Mouse (Mus musculus) midbrain, embryonic 10.5 days (tissue): Measurements from ENCODE around the gene Usp15. TPM values are rescaled to one million over a fixed set of nuclear protein-coding genes. Genes with fewer than 3 reads are reported as not detected.

Experiments used
- DNase-seq: peaks from one replicate; pipeline ENCODE4 v3.0.0-alpha.2; 2017; ENCODE audit warnings: low spot score
- H3K27ac ChIP-seq: fragments of 300-500 bp; sonication (generic); replicated peaks from 2 replicates; pipeline ENCODE4 v1.5.1; 2016; ENCODE audit warnings: mild to moderate bottlenecking
- H3K27me3 ChIP-seq: fragments of 300-500 bp; sonication (generic); 2 replicates; pipeline ENCODE4 v1.6.1; 2016; ENCODE audit warnings: low read depth, mild to moderate bottlenecking; ENCODE audit not compliant: poor library complexity, severe bottlenecking
- H3K36me3 ChIP-seq: fragments of 300-500 bp; sonication (generic); 2 replicates; pipeline ENCODE4 v1.6.1; 2016; ENCODE audit warnings: mild to moderate bottlenecking, moderate library complexity
- H3K4me1 ChIP-seq: fragments of 300-500 bp; sonication (generic); 2 replicates; pipeline ENCODE4 v1.6.1; 2016
- H3K4me3 ChIP-seq: fragments of 300-500 bp; sonication (generic); 2 replicates; pipeline ENCODE4 v1.5.1; 2016; ENCODE audit warnings: mild to moderate bottlenecking, moderate library complexity
- H3K9me3 ChIP-seq: fragments of 300-500 bp; sonication (generic); replicated peaks from 2 replicates; pipeline ENCODE4 v1.6.1; 2016; ENCODE audit warnings: mild to moderate bottlenecking
- WGBS: fragments of 180-500 bp; shearing (Covaris S2); methylation state at CpG from one replicate; pipeline ENCODE4 v1.1.7; 2016; 5-methylcytosine and 5-hydroxymethylcytosine counted together
- polyA plus RNA-seq: library from polyadenylated mRNA; unstranded; fragments of >200 nt; fragmentation: Nextera tagmentation; extraction: Ambion mirVana; gene quantifications from 2 replicates; pipeline ENCODE4 v1.2.1, GENCODE M21; 2016

The Usp15 gene
- polyA plus RNA-seq, 1 experiment from 2014 or later = 73.2 TPM

DNA sequence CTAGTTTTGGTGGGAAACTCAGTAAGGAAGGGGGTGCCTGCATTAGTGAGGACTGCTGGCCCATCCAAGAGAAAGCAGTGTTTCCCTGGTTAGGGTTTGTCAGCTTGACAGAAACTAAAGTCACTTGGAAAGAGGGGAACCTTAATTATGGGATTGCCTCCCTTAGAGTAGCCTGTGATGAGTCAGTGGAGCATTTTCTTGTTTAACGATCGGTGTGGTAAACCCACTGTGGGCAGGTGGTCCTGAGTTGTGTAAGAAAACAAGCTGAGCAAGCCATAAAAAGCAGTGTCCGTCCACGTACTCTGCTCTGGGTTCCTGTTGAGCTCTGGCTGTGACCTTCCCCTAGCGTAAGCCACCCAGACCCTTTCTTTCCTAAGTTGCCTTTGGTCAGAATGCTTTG, 1.4 kb upstream of the Usp15 start:
- H3K36me3 ChIP-seq = no peaks in the 10 kb centered on the region
- peaks cover 26% of the 10 kb centered on the region for H3K4me1 ChIP-seq
- no peak for DNase-seq
- 85% methylated on average over 5 of the region's 5 CpGs for WGBS
- H3K27me3 ChIP-seq = no peaks in the 10 kb centered on the region
- H3K27ac ChIP-seq = no peak overlapping the region
- no peak overlapping the region for H3K4me3 ChIP-seq
- H3K9me3 ChIP-seq = no peaks in the 10 kb centered on the region

DNA sequence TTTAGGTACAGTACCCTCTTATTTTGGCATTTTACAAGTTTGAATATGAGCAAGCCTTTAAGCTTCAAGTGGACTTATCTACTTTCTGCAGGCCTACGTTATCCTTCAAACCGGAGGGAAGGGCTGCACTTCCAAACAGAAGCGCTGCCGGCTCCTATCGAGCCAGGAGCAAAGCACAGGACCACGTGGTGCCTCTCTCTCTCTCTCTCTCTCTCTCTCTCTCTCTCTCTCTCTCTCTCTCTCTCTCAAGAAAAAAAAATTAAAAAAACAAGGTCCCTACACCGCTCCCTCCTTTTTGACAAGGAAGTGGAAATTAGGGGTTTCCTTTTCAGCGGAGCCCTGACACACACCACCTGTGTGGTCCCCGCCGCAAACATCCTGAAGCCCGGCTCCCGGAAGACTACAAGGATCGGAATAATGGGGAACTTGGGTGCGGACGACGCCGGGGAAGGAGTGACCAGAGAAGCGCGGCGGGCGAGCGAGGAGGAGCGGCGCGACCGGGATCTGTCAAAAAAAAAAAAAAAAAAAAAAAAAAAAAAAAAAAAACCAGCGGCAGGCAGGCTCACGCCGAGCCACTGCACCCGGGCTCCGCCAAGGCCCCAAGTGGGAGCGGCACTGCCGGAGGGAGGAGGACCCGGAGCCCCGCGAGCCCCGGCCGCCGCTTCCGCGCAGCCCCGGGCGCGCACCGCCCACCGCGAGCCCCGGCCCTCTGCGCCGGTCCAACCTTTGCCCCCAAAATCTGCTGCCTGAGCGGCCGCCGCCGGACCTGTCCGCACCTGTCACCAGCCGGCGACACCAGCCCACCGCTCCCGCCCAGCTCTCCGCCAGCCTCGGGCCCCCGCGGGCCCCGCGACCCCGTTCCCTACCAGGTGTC, 597 bp downstream of the Usp15 start:
- under 1% methylated on average over 61 of the region's 66 CpGs for WGBS
- H3K27ac ChIP-seq = peak overlapping the region; percentile 95
- H3K9me3 ChIP-seq = no peaks in the 10 kb centered on the region
- H3K4me3 ChIP-seq = peak overlapping the region; percentile 98
- peak; percentile 56 for DNase-seq
- no peaks in the 10 kb centered on the region for H3K36me3 ChIP-seq
- H3K4me1 ChIP-seq = peaks cover 26% of the 10 kb centered on the region
- no peaks in the 10 kb centered on the region for H3K27me3 ChIP-seq

DNA sequence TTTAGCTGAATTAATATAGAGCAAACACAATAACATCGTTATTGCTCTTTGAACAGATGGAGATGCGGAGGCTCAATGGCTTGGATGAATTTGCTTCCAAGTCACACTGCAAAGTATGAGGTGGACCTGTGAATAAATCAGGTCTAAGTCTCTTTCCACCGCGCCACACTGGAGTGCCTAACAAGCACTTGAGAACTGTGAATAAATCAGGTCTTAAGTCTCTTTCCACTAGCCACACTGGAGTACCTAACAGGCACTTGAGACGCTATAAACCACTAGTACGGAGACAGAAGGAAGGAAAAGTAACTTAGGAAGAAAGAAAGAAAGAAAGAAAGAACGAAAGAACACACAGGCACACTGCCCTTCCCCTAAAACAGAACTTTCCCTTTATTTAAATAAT, 1.3 kb downstream of the Usp15 start:
- WGBS = 24% methylated on average over 7 of the region's 7 CpGs
- H3K27ac ChIP-seq = peak overlapping the region; percentile 95

DNA sequence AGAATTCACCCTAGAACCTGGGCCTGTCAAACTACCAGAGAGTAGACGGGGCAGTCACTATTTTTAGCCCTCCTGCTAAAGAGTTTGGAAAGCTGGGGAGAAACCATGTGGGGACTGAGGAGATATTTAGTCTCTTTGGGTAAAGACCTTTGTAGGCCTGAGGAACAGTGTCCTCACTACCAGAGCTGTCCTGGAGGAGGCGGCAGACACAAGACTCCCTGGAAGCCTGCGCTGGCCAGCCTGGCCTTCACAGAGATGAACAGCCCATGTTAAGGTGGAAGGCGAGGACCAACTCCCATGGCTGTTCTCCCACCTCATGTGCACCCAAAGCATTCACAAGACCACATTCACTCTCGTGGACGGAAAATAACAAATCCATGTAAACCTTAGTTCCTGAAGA, 5.8 kb downstream of the Usp15 start:
- DNase-seq = no peak
- WGBS = 82% methylated on average over 6 of the region's 6 CpGs
- Histone ChIP-seq H3K4me1 (peaks cover 23% of the 10 kb centered on the region), H3K9me3 (no peaks in the 10 kb centered on the region), H3K27me3 (no peaks in the 10 kb centered on the region), H3K36me3 (no peaks in the 10 kb centered on the region), H3K27ac (no peak overlapping the region), H3K4me3 (no peak overlapping the region)

More for the DNA sequence above, 1.3 kb downstream of the Usp15 start:
- H3K9me3 ChIP-seq = no peaks in the 10 kb centered on the region
- DNase-seq = no peak
- no peaks in the 10 kb centered on the region for H3K36me3 ChIP-seq
- H3K4me3 ChIP-seq = peak overlapping the region; percentile 98
- no peaks in the 10 kb centered on the region for H3K27me3 ChIP-seq
- H3K4me1 ChIP-seq = peaks cover 29% of the 10 kb centered on the region

DNA sequence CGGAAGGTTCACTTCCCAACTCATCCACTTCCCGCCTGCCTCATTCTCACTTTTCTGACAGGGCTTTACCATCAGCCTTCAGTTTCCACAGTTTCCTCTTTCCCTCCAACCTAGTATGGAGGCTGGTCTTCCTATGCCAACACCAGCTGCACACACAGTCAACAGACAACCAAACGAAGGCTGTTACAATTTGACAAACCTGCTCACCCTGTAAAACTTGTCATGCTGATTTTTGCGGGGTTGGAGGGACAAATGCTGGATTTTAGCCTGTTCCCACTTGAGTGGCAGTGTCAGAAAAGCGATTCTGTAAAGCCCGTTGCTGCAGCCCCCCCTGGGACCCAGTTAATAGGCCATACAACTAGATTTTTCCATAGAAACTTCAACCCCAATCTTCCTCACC, 9.5 kb downstream of the Usp15 start:
- Histone ChIP-seq H3K27me3 (no peaks in the 10 kb centered on the region), H3K9me3 (no peaks in the 10 kb centered on the region), H3K4me1 (peaks cover 10% of the 10 kb centered on the region; the same call in 1 of the 2 replicates), H3K27ac (no peak overlapping the region), H3K36me3 (no peaks in the 10 kb centered on the region), H3K4me3 (no peak overlapping the region)
- no peak for DNase-seq
- WGBS = 93% methylated on average over 6 of the region's 6 CpGs

DNA sequence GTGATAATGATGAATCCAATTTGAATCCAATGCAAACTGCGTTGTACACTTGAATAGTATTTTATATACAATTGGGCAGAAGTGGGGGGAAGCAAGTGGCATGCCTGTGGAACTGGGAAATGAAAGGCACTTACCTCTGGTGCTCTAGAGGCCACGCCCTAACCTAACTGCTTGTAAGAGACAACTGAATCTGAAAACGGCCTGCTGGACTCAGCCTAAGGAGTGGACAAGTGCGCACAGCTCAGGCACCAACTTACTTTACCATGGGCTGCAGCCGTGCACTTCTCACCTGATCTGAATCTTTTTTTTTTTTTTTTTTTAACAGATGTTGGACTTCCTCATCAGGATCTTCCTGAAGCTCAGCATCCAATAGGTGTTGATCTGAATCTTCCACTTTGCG, 10.9 kb downstream of the Usp15 start:
- H3K4me3 ChIP-seq = no peak overlapping the region
- WGBS = 96% methylated on average over 6 of the region's 6 CpGs
- no peaks in the 10 kb centered on the region for H3K9me3 ChIP-seq
- DNase-seq = no peak
- peaks cover 7% of the 10 kb centered on the region; the same call in 1 of the 2 replicates for H3K4me1 ChIP-seq
- no peak overlapping the region for H3K27ac ChIP-seq
- H3K27me3 ChIP-seq = no peaks in the 10 kb centered on the region
- peaks cover 2% of the 10 kb centered on the region for H3K36me3 ChIP-seq

DNA sequence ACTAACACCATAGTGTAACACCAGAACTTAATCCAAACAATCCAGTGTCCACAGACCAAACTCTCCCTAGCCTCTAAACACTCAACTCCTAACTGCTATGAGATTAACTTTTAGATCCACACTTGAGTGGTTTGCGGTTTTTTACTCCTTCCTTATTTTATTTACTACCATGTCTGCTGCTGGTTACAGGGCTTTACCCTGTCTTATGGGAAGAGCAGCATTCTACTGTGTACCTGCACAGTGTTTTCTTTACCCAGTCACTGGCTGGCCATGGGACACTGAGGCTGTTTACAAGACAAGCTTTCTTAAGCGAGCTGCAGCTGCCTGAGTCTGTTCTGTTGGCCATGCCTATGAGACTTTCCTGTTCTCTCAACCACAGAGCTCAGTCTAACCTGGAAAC, 13.1 kb downstream of the Usp15 start:
- Histone ChIP-seq H3K27me3 (no peaks in the 10 kb centered on the region), H3K4me1 (peaks cover 7% of the 10 kb centered on the region; the same call in 1 of the 2 replicates), H3K9me3 (no peaks in the 10 kb centered on the region), H3K27ac (no peak overlapping the region), H3K36me3 (peaks cover 23% of the 10 kb centered on the region), H3K4me3 (no peak overlapping the region)
- DNase-seq = no peak
- 76% methylated on average over 2 of the region's 2 CpGs for WGBS

DNA sequence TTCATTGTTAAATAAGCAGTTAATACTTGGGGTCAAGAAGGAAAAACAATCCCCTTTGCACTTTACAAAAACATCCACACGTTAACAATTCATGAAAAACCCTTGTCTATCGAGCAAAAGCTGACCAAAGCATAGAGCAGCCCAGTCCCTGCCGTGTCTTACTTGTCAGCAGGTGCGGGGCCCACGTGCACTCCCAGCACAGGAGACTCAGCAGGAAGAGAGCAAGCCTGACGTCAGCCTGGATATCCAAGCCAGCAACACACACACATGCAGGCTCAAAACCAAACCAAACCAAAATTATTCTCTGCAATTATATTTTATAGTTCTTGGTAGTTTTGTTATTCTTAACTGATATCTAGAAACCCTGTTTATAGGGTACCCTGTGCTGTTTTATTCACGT, 13.6 kb downstream of the Usp15 start:
- H3K27ac ChIP-seq = no peak overlapping the region
- WGBS = 67% methylated on average over 7 of the region's 7 CpGs

DNA sequence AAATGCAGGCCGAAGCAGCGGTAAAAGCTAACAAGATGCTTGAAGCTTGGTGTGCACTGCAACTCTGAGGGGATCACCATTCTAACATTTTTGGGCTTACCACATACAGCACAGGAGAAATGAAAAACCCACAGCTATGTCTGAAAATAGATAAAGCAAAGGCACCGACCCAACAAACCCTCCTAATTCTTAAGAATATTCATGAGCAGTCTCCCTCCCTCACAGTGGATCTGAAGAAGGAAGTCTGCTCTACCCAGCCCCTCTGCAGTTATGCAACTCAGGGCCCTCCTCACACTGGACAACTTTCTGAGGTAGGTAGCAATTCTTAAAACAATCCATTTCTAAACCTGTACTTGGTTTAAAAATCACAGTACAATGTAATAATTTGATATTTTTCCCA, 14.4 kb downstream of the Usp15 start:
- Histone ChIP-seq H3K27ac (no peak overlapping the region), H3K4me3 (no peak overlapping the region), H3K9me3 (no peaks in the 10 kb centered on the region), H3K4me1 (peaks cover 7% of the 10 kb centered on the region; the same call in 1 of the 2 replicates), H3K27me3 (no peaks in the 10 kb centered on the region), H3K36me3 (peaks cover 36% of the 10 kb centered on the region)
- no peak for DNase-seq
- 87% methylated on average over 3 of the region's 3 CpGs for WGBS

More for the DNA sequence above, 13.6 kb downstream of the Usp15 start:
- peaks cover 28% of the 10 kb centered on the region for H3K36me3 ChIP-seq
- H3K4me1 ChIP-seq = peaks cover 7% of the 10 kb centered on the region; the same call in 1 of the 2 replicates
- H3K27me3 ChIP-seq = no peaks in the 10 kb centered on the region
- no peaks in the 10 kb centered on the region for H3K9me3 ChIP-seq
- H3K4me3 ChIP-seq = no peak overlapping the region
- no peak for DNase-seq

DNA sequence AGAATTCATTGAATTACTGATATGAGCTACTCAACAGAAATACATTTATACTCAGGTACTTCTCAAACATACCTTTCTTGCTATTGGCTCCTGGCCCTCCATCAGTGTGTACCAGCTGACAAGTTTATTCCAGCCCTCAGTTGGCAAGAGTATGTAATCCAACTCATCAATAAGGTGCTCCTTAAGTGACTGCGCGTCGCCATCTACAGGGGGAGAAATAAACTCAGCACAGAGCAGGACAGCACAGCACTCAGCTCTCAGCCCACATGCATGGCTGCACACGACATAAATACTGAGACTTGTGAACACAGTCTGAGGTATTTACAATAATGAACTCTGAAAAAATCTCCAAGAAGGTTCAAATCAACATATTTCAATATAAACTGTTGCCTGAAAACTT, 21.0 kb downstream of the Usp15 start:
- H3K36me3 ChIP-seq = peaks cover 78% of the 10 kb centered on the region
- H3K4me3 ChIP-seq = no peak overlapping the region
- DNase-seq = no peak
- WGBS = 84% methylated on average over 4 of the region's 4 CpGs
- no peak overlapping the region for H3K27ac ChIP-seq
- no peaks in the 10 kb centered on the region for H3K4me1 ChIP-seq
- H3K27me3 ChIP-seq = no peaks in the 10 kb centered on the region
- H3K9me3 ChIP-seq = no peaks in the 10 kb centered on the region

DNA sequence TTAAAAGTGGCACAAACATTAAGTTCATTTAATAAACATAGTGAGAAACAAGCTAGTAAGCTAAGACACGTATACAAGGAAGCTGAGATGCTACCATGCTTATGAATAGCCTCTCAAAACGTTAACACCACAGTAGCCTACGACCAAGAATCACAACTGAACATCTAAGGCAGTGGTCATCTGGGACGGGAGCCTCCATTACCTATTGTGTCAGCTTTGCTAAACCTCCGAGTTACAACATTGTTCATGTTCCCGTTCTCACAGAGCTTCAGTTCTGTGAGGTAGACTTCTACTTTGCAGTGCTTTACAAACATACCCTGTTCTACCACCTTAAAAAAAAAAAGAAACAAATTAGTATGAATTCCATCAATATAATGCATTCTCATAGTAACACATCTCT, 25.9 kb downstream of the Usp15 start:
- 89% methylated on average over 6 of the region's 6 CpGs for WGBS
- H3K36me3 ChIP-seq = peaks cover 78% of the 10 kb centered on the region
- no peak for DNase-seq
- H3K27ac ChIP-seq = no peak overlapping the region
- no peaks in the 10 kb centered on the region for H3K9me3 ChIP-seq
- H3K27me3 ChIP-seq = no peaks in the 10 kb centered on the region
- no peak overlapping the region for H3K4me3 ChIP-seq
- no peaks in the 10 kb centered on the region for H3K4me1 ChIP-seq

DNA sequence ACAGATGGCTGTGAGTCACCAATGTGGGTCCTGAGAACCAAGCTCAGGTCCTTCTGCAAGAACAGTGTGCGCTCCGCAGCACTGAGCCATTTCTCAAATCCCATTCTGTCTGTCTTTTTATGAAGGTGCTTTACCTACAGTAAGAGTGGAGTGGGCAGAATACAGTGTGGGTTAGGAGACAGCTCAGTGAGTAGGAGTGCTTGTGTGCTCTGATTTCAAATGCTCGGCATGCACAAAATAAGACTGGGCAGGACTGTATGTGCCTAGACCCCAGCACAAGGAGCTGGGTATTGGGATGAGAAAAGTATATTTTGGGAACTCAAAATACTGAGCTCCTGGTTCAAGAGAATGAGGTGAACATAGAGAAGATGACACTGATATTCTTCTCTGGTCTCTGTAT, 31.3 kb downstream of the Usp15 start:
- Histone ChIP-seq H3K4me1 (no peaks in the 10 kb centered on the region), H3K9me3 (no peaks in the 10 kb centered on the region), H3K27me3 (no peaks in the 10 kb centered on the region), H3K4me3 (no peak overlapping the region), H3K27ac (no peak overlapping the region), H3K36me3 (peaks cover 66% of the 10 kb centered on the region)
- no peak for DNase-seq
- 96% methylated on average over 3 of the region's 3 CpGs for WGBS

DNA sequence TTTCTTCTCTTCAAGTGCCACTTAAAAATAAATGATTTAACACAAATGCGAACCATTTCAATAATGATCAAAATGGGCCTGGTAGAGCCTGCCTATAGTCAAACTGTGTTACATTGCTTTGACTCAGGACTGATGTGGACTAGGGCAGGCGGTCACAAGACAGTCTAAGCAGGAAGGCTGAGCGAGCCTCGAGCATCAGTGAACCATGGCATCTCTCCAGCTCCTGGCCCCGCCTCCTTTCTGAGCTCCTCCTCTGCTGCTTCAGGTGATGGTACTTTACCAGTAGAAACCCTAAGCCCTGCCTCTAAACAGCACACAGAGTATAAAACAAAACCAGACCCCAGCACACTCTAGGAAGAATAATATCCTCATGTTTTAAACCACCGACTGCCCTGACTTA, 36.3 kb downstream of the Usp15 start:
- H3K9me3 ChIP-seq = no peaks in the 10 kb centered on the region
- WGBS = 76% methylated on average over 6 of the region's 6 CpGs
- no peak for DNase-seq
- H3K4me1 ChIP-seq = no peaks in the 10 kb centered on the region
- peaks cover 60% of the 10 kb centered on the region for H3K36me3 ChIP-seq
- H3K27ac ChIP-seq = no peak overlapping the region
- H3K4me3 ChIP-seq = no peak overlapping the region
- no peaks in the 10 kb centered on the region for H3K27me3 ChIP-seq
